Mouse (Mus musculus) cerebellum, postnatal 36 days (tissue): ENCODE measurements around the gene Prpsap1.
"Not testable (repeated sequence)": the region's sequence is repeated elsewhere in the genome, so short reads cannot be mapped to it uniquely, and the experiment has no call there.

Experiments used
- DNase-seq, 2 experiments: peaks; one replicate each; pipeline ENCODE4 v3.0.0; 2021 to 2022; ENCODE audit warnings: mixed read lengths in 2 of 2

Gene Prpsap1

GRCm38 (mm10) chr11:116515330-116516020 lies 21.5 kb upstream of the Prpsap1 start:
- peak; percentile 69 to 80 for DNase-seq

- DNase-seq = no peak
Measured at GRCm38 (mm10) chr11:116513531-116514038, 19.6 kb upstream of the Prpsap1 start.

- DNase-seq = no peak
Measured at GRCm38 (mm10) chr11:116512987-116513386, 19.0 kb upstream of the Prpsap1 start.

GRCm38 (mm10) chr11:116512154-116512553 lies 18.2 kb upstream of the Prpsap1 start:
- no peak for DNase-seq

GRCm38 (mm10) chr11:116511301-116511868 lies 17.4 kb upstream of the Prpsap1 start:
- no peak for DNase-seq

GRCm38 (mm10) chr11:116508689-116509088 lies 14.7 kb upstream of the Prpsap1 start:
- no peak for DNase-seq

- no peak for DNase-seq
Measured at GRCm38 (mm10) chr11:116506151-116506875, 12.3 kb upstream of the Prpsap1 start.

- DNase-seq = no peak
Measured at GRCm38 (mm10) chr11:116505573-116505972, 11.6 kb upstream of the Prpsap1 start.

- DNase-seq = no peak
Measured at GRCm38 (mm10) chr11:116504516-116504915, 10.5 kb upstream of the Prpsap1 start.

GRCm38 (mm10) chr11:116501005-116501746 lies 7.2 kb upstream of the Prpsap1 start:
- peak; percentile 36 to 59 for DNase-seq

- DNase-seq = no peak
Measured at GRCm38 (mm10) chr11:116499018-116499417, 5.0 kb upstream of the Prpsap1 start.

GRCm38 (mm10) chr11:116498596-116498995 lies 4.6 kb upstream of the Prpsap1 start:
- no peak for DNase-seq

- DNase-seq = no peak
Measured at GRCm38 (mm10) chr11:116497313-116497712, 3.3 kb upstream of the Prpsap1 start.

- DNase-seq = no peak
Measured at GRCm38 (mm10) chr11:116494474-116495174, 622 bp upstream of the Prpsap1 start.

- no peak for DNase-seq
Measured at GRCm38 (mm10) chr11:116493191-116493590, 811 bp downstream of the Prpsap1 start.

- not testable (repeated sequence) for DNase-seq
Measured at GRCm38 (mm10) chr11:116492507-116492906, 1.5 kb downstream of the Prpsap1 start.

GRCm38 (mm10) chr11:116491338-116491737 lies 2.7 kb downstream of the Prpsap1 start:
- no peak for DNase-seq

GRCm38 (mm10) chr11:116490232-116491107 lies 3.5 kb downstream of the Prpsap1 start:
- peak; percentile 85 to 86 for DNase-seq

GRCm38 (mm10) chr11:116489771-116490231 lies 4.2 kb downstream of the Prpsap1 start:
- no peak for DNase-seq

GRCm38 (mm10) chr11:116488693-116489375 lies 5.2 kb downstream of the Prpsap1 start:
- no peak for DNase-seq
